Mouse (Mus musculus) liver, adult 10 weeks (tissue): ENCODE data around the gene 1110004F10Rik. TPM values are rescaled to one million over a fixed set of nuclear protein-coding genes. Genes with fewer than 3 reads are reported as not detected.

Experiments
- polyA plus RNA-seq: library from polyadenylated mRNA; stranded (reverse); fragments of 350-450 nt; fragmentation: Illumina TruSeq; extraction: RNeasy Lipid Tissue Mini Kit (QIAGEN cat#74804); gene quantifications from one replicate; pipeline ENCODE4 v1.2.3, GENCODE M21; 2014; ENCODE audit warnings: low read depth, low replicate concordance

Gene 1110004F10Rik
- 84.3 TPM for polyA plus RNA-seq

GRCm38 (mm10) chr7:116039196-116039537, at the start of gene 1110004F10Rik:
1110004F10Rik (plus strand) TSS chr7:116039397.

GRCm38 (mm10) chr7:116038511-116038910, 686 bp upstream of the 1110004F10Rik start, which contains the start of gene Sox6:
Sox6 (minus strand) TSS chr7:116038796.

GRCm38 (mm10) chr7:116084366-116084765, 45.2 kb downstream of the 1110004F10Rik start, which contains the start of gene Gm4353:
Gm4353 (minus strand) TSS chr7:116084635.

Other genes starting within 250 kb of the 1110004F10Rik start
- gene Sox6, start 601 bp upstream of the 1110004F10Rik start, polyA plus RNA-seq: 7.3 TPM
- gene Gm4353, start 45.2 kb downstream of the 1110004F10Rik start, polyA plus RNA-seq: 0.26 TPM